Mouse (Mus musculus) limb, embryonic 11.5 days (tissue): ENCODE measurements around the gene Med31. TPM values are rescaled to one million over a fixed set of nuclear protein-coding genes. Genes with fewer than 3 reads are reported as not detected.

Experiments
- ATAC-seq: fragments of 200-750 bp; cut with Nextera tagmentation; 2 replicates; pipeline ENCODE4 v1.8.0; 2017; ENCODE audit warnings: low read depth; ENCODE audit not compliant: insufficient number of reproducible peaks, low FRiP score, low TSS enrichment
- DNase-seq: peaks from one replicate; pipeline ENCODE4 v3.0.0-alpha.2; 2015; ENCODE audit warnings: low spot score
- H3K27ac ChIP-seq: fragments of 300-500 bp; sonication (generic); replicated peaks from 2 replicates; pipeline ENCODE4 v1.5.1; 2014; ENCODE audit warnings: low read depth, mild to moderate bottlenecking, low read length
- H3K27me3 ChIP-seq: fragments of 300-500 bp; sonication (generic); 2 replicates; pipeline ENCODE4 v1.6.1; 2014; ENCODE audit warnings: mild to moderate bottlenecking, low read length, mixed read lengths; ENCODE audit not compliant: control insufficient read depth, insufficient read depth
- H3K36me3 ChIP-seq: fragments of 300-500 bp; sonication (generic); 2 replicates; pipeline ENCODE4 v1.6.1; 2014; ENCODE audit warnings: mild to moderate bottlenecking, low read length, moderate library complexity, mixed read lengths; ENCODE audit not compliant: control insufficient read depth, insufficient read depth
- H3K4me1 ChIP-seq: fragments of 300-500 bp; sonication (generic); 2 replicates; pipeline ENCODE4 v1.6.1; 2014; ENCODE audit warnings: low read length, mixed read lengths; ENCODE audit not compliant: control insufficient read depth, insufficient read depth
- H3K4me2 ChIP-seq: fragments of 300-500 bp; sonication (generic); 2 replicates; pipeline ENCODE4 v1.6.1; 2014; ENCODE audit warnings: low read depth, mild to moderate bottlenecking, moderate library complexity; ENCODE audit not compliant: severe bottlenecking
- H3K4me3 ChIP-seq: fragments of 300-500 bp; sonication (generic); 2 replicates; pipeline ENCODE4 v1.5.1; 2014; ENCODE audit warnings: low read depth, low read length
- H3K9ac ChIP-seq: fragments of 300-500 bp; sonication (generic); 2 replicates; pipeline ENCODE4 v1.6.1; 2014; ENCODE audit warnings: mild to moderate bottlenecking, low read length
- H3K9me3 ChIP-seq: fragments of 300-500 bp; sonication (generic); 2 replicates; pipeline ENCODE4 v1.6.1; 2016; ENCODE audit warnings: low read length; ENCODE audit not compliant: control insufficient read depth
- WGBS: fragments of 180-500 bp; shearing (Covaris S2); extraction: QIAGEN DNeasy Blood & Tissue Kit; methylation state at CpG from one replicate; pipeline ENCODE4 v1.1.7; 2014; 5-methylcytosine and 5-hydroxymethylcytosine counted together
- polyA plus RNA-seq: library from polyadenylated mRNA; unstranded; fragments of >200 nt; fragmentation: Nextera tagmentation; extraction: Ambion mirVana; gene quantifications from 2 replicates; pipeline ENCODE4 v1.2.1, GENCODE M21; 2014

Med31 gene
- polyA plus RNA-seq, 1 experiment from 2014 or later: 46.3 TPM

GRCm38 (mm10) chr11:72207834-72208377 lies 7.5 kb downstream of the Med31 start:
- peaks cover 6% of the 10 kb centered on the region for H3K4me1 ChIP-seq
- H3K27ac ChIP-seq: no peak overlapping the region
- H3K9me3 ChIP-seq: no peaks in the 10 kb centered on the region
- peak overlapping the region; percentile 62 for H3K9ac ChIP-seq
- H3K27me3 ChIP-seq: no peaks in the 10 kb centered on the region
- WGBS: 20% methylated on average over 17 of the region's 17 CpGs
- ATAC-seq: no peak
- peak overlapping the region; percentile 76 for H3K4me2 ChIP-seq
- peak overlapping the region; percentile 79 for H3K4me3 ChIP-seq
- peaks cover 5% of the 10 kb centered on the region; the same call in 1 of the 2 replicates for H3K36me3 ChIP-seq
- DNase-seq: no peak

GRCm38 (mm10) chr11:72207204-72207833 lies 8.1 kb downstream of the Med31 start, which contains the start of the genes 4933427D14Rik and Txndc17:
Gene 4933427D14Rik, minus strand, starts transcription at chr11:72207459.
Gene Txndc17, plus strand, starts transcription at chr11:72207547.
- H3K9ac ChIP-seq: peak within 1 kb of the TSS; percentile 84
- H3K27me3 ChIP-seq: no peaks in the 10 kb centered on the region
- peak within 1 kb of the TSS; percentile 76 for H3K4me2 ChIP-seq
- WGBS: under 1% methylated on average over 41 of the region's 42 CpGs
- H3K4me3 ChIP-seq: peak within 1 kb of the TSS; percentile 79
- peaks cover 5% of the 10 kb centered on the region; the same call in 1 of the 2 replicates for H3K36me3 ChIP-seq
- H3K27ac ChIP-seq: peak within 1 kb of the TSS; percentile 70
- DNase-seq (peak; percentile 90), ATAC-seq (peak; percentile 92)
- H3K9me3 ChIP-seq: no peaks in the 10 kb centered on the region
- peaks cover 6% of the 10 kb centered on the region for H3K4me1 ChIP-seq

- peaks cover 6% of the 10 kb centered on the region for H3K4me1 ChIP-seq
- peak within 1 kb of the TSS; percentile 76 for H3K4me2 ChIP-seq
- peak within 1 kb of the TSS; percentile 79 for H3K4me3 ChIP-seq
- DNase-seq (no peak), ATAC-seq (peak; percentile 58)
- H3K27ac ChIP-seq: peak within 1 kb of the TSS; percentile 70
- WGBS: under 1% methylated on average over 43 of the region's 43 CpGs
- H3K9me3 ChIP-seq: no peaks in the 10 kb centered on the region
- no peaks in the 10 kb centered on the region for H3K27me3 ChIP-seq
- peak within 1 kb of the TSS; percentile 84 for H3K9ac ChIP-seq
- peaks cover 5% of the 10 kb centered on the region; the same call in 1 of the 2 replicates for H3K36me3 ChIP-seq
Observed at GRCm38 (mm10) chr11:72206341-72207203, 8.8 kb downstream of the Med31 start, which contains the start of gene Gm43951. Gene Gm43951, minus strand, starts transcription at chr11:72206840.

- 90% methylated on average over 6 of the region's 6 CpGs for WGBS
- Histone ChIP-seq H3K27me3 (no peaks in the 10 kb centered on the region), H3K36me3 (no peaks in the 10 kb centered on the region), H3K4me2 (peak overlapping the region; percentile 76; the same call in 1 of the 2 replicates), H3K4me3 (no peak overlapping the region; the same call in 1 of the 2 replicates), H3K9me3 (no peaks in the 10 kb centered on the region), H3K9ac (no peak overlapping the region), H3K27ac (no peak overlapping the region), H3K4me1 (peaks cover 6% of the 10 kb centered on the region)
- ATAC-seq: no peak
- DNase-seq: no peak
Observed at GRCm38 (mm10) chr11:72205256-72205655, 10.1 kb downstream of the Med31 start.

GRCm38 (mm10) chr11:72203440-72203839 lies 12.0 kb downstream of the Med31 start:
- Histone ChIP-seq H3K4me1 (peaks cover 6% of the 10 kb centered on the region), H3K9me3 (no peaks in the 10 kb centered on the region), H3K27ac (no peak overlapping the region), H3K4me3 (no peak overlapping the region), H3K36me3 (no peaks in the 10 kb centered on the region), H3K9ac (no peak overlapping the region), H3K4me2 (no peak overlapping the region), H3K27me3 (no peaks in the 10 kb centered on the region)
- DNase-seq: no peak
- WGBS: 96% methylated on average over 1 of the region's 1 CpGs
- no peak for ATAC-seq

- no peak for ATAC-seq
- H3K36me3 ChIP-seq: no peaks in the 10 kb centered on the region
- DNase-seq: no peak
Observed at GRCm38 (mm10) chr11:72196506-72196905, 18.9 kb downstream of the Med31 start.

GRCm38 (mm10) chr11:72194259-72194658 lies 21.1 kb downstream of the Med31 start:
- Histone ChIP-seq H3K4me2 (no peak overlapping the region), H3K27me3 (no peaks in the 10 kb centered on the region), H3K9ac (no peak overlapping the region), H3K4me3 (no peak overlapping the region), H3K36me3 (peaks cover 3% of the 10 kb centered on the region; the same call in 1 of the 2 replicates), H3K9me3 (no peaks in the 10 kb centered on the region), H3K27ac (no peak overlapping the region), H3K4me1 (no peaks in the 10 kb centered on the region)
- ATAC-seq (no peak), DNase-seq (no peak)
- 93% methylated on average over 2 of the region's 2 CpGs for WGBS

More at GRCm38 (mm10) chr11:72196506-72196905, 18.9 kb downstream of the Med31 start:
- H3K9ac ChIP-seq: no peak overlapping the region
- no peaks in the 10 kb centered on the region for H3K9me3 ChIP-seq
- H3K4me3 ChIP-seq: no peak overlapping the region
- H3K27me3 ChIP-seq: no peaks in the 10 kb centered on the region
- H3K27ac ChIP-seq: no peak overlapping the region
- H3K4me1 ChIP-seq: no peaks in the 10 kb centered on the region
- no peak overlapping the region for H3K4me2 ChIP-seq
- WGBS: 91% methylated on average over 8 of the region's 8 CpGs

GRCm38 (mm10) chr11:72190857-72191256 lies 24.5 kb downstream of the Med31 start:
- H3K4me3 ChIP-seq: no peak overlapping the region
- ATAC-seq (no peak), DNase-seq (no peak)
- H3K27ac ChIP-seq: no peak overlapping the region
- no peaks in the 10 kb centered on the region for H3K4me1 ChIP-seq
- H3K4me2 ChIP-seq: no peak overlapping the region
- H3K27me3 ChIP-seq: no peaks in the 10 kb centered on the region
- H3K9ac ChIP-seq: no peak overlapping the region
- H3K9me3 ChIP-seq: no peaks in the 10 kb centered on the region
- 86% methylated on average over 1 of the region's 1 CpGs for WGBS
- peaks cover 8% of the 10 kb centered on the region; the same call in 1 of the 2 replicates for H3K36me3 ChIP-seq
